Mouse (Mus musculus) megakaryocyte, embryonic 14.5 days (primary cell): Measurements from ENCODE around the gene Siah1a.

ENCODE experiments used
- FLI1 ChIP-seq: IDR thresholded peaks from 2 replicates; pipeline ENCODE4 v1.6.1; 2012; ENCODE audit warnings: low read length, inconsistent platforms, mixed read lengths
- GATA1 ChIP-seq: IDR thresholded peaks from 3 replicates; pipeline ENCODE4 v1.6.1; 2012; ENCODE audit warnings: mixed read lengths, low read length, inconsistent platforms, borderline replicate concordance

GRCm38 (mm10) chr8:86718332-86718994 lies 27.3 kb downstream of the Siah1a start:
- no peak for TF ChIP-seq FLI1
- no peak for TF ChIP-seq GATA1
